Mouse (Mus musculus) frontal cortex, postnatal 14 days (tissue): Measurements from ENCODE around the gene Nktr.

Experiments
- DNase-seq, 2 experiments: peaks; one replicate each; pipeline ENCODE4 v3.0.0; 2022; ENCODE audit warnings: low spot score in 2 of 2

The Nktr gene

GRCm38 (mm10) chr9:121707801-121708200 is 11.2 kb upstream of the Nktr start:
- DNase-seq = no peak

- no peak for DNase-seq
Observed at GRCm38 (mm10) chr9:121708506-121709486, 10.2 kb upstream of the Nktr start.

- peak; percentile 95 to 97 for DNase-seq
Observed at GRCm38 (mm10) chr9:121709898-121710583, 8.9 kb upstream of the Nktr start, which contains the start of gene Ss18l2. Ss18l2 (plus strand) TSS chr9:121710329.

GRCm38 (mm10) chr9:121710584-121710975 is 8.4 kb upstream of the Nktr start:
- no peak for DNase-seq

GRCm38 (mm10) chr9:121717048-121717447 is 1.9 kb upstream of the Nktr start:
- no peak for DNase-seq

- DNase-seq = no peak
Observed at GRCm38 (mm10) chr9:121718070-121718705, 781 bp upstream of the Nktr start.

GRCm38 (mm10) chr9:121719347-121720331 is 670 bp downstream of the Nktr start:
- no peak for DNase-seq

GRCm38 (mm10) chr9:121740490-121740889 is 21.5 kb downstream of the Nktr start:
- DNase-seq = no peak

- no peak for DNase-seq
Observed at GRCm38 (mm10) chr9:121741168-121741567, 22.2 kb downstream of the Nktr start.

GRCm38 (mm10) chr9:121744051-121744450 is 25.1 kb downstream of the Nktr start:
- DNase-seq = no peak

- DNase-seq = peak in 1 of 2 experiments; percentile 5
Observed at GRCm38 (mm10) chr9:121752774-121753173, 33.8 kb downstream of the Nktr start.

GRCm38 (mm10) chr9:121754624-121755023 is 35.7 kb downstream of the Nktr start:
- no peak for DNase-seq

- no peak for DNase-seq
Observed at GRCm38 (mm10) chr9:121756785-121757184, 37.8 kb downstream of the Nktr start.

- no peak for DNase-seq
Observed at GRCm38 (mm10) chr9:121757432-121757831, 38.5 kb downstream of the Nktr start.

GRCm38 (mm10) chr9:121757835-121758814 is 39.2 kb downstream of the Nktr start:
- no peak for DNase-seq

GRCm38 (mm10) chr9:121759091-121760081 is 40.4 kb downstream of the Nktr start, which contains the start of gene Zfp651:
Zfp651 (plus strand) TSS chr9:121759330.
- DNase-seq = peak in 1 of 2 experiments; percentile 72

GRCm38 (mm10) chr9:121760271-121761090 is 41.5 kb downstream of the Nktr start:
- DNase-seq = no peak
